Mouse (Mus musculus): ENCODE measurements around the gene Myadm. TPM values are rescaled to one million over a fixed set of nuclear protein-coding genes. Genes with fewer than 3 reads are reported as not detected.
"Not testable (repeated sequence)": the region's sequence is repeated elsewhere in the genome, so short reads cannot be mapped to it uniquely, and the experiment has no call there.

Myadm gene
- polyA plus RNA-seq, 1 experiment: 280 TPM

GRCm38 (mm10) chr7:3290257-3291033, 1.6 kb downstream of the Myadm start:
- Histone ChIP-seq H3K4me1 (ENCODE audit: control insufficient read depth, insufficient read depth, low read length) (peaks cover 46% of the 10 kb centered on the region), H3K27ac (ENCODE audit: insufficient read depth, low read depth, low read length) (peak overlapping the region; percentile 26), H3K4me3 (ENCODE audit: insufficient read depth, low read length) (peak overlapping the region; percentile 63)
- TF ChIP-seq POLR2A (IDR thresholded peaks at IDR 0.05; ENCODE audit: borderline replicate concordance, low read depth, low read length) (no peak), CTCF (IDR thresholded peaks at IDR 0.05; ENCODE audit: low read depth, low read length) (no peak)

DNA sequence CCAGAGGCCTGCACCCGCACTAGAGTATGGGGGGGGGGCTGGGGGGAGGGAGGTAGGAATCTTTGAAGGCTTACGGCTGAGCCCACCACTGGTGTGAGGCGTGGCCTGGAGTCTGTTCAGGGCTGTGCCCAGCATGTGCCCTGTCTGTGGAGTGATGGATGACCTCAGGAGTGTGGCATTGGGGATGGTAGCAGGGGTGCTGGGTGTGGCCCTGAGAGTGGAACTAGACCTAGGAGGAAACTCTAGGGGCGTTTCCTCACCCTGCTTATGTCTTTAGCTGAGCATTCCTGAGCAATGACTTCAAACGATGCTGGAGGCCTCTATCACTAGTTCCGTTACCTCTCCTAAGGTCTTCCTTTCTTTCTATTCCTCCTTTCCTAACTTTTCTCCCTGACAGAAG, 2.3 kb downstream of the Myadm start:
- TF ChIP-seq CTCF (IDR thresholded peaks at IDR 0.05; ENCODE audit: low read depth, low read length) (no peak), POLR2A (IDR thresholded peaks at IDR 0.05; ENCODE audit: borderline replicate concordance, low read depth, low read length) (no peak)
- Histone ChIP-seq H3K27ac (ENCODE audit: insufficient read depth, low read depth, low read length) (no peak overlapping the region), H3K4me3 (ENCODE audit: insufficient read depth, low read length) (peak overlapping the region; percentile 63; the same call in 1 of the 2 replicates), H3K4me1 (ENCODE audit: control insufficient read depth, insufficient read depth, low read length) (peaks cover 47% of the 10 kb centered on the region)

- H3K4me3 ChIP-seq (ENCODE audit: insufficient read depth, low read length): peak overlapping the region; percentile 7; the same call in 1 of the 2 replicates
- H3K27ac ChIP-seq (ENCODE audit: insufficient read depth, low read depth, low read length): no peak overlapping the region; the same call in 1 of the 2 replicates
- peaks cover 47% of the 10 kb centered on the region for H3K4me1 ChIP-seq (ENCODE audit: control insufficient read depth, insufficient read depth, low read length)
- TF ChIP-seq CTCF (IDR thresholded peaks at IDR 0.05; ENCODE audit: low read depth, low read length): no peak
- no peak for TF ChIP-seq POLR2A (IDR thresholded peaks at IDR 0.05; ENCODE audit: borderline replicate concordance, low read depth, low read length)
These were observed 2.9 kb downstream of the Myadm start for GRCm38 (mm10) chr7:3291764-3292163.

GRCm38 (mm10) chr7:3292271-3292670, 3.4 kb downstream of the Myadm start:
- H3K4me3 ChIP-seq (ENCODE audit: insufficient read depth, low read length): peak overlapping the region; percentile 20; the same call in 1 of the 2 replicates
- H3K27ac ChIP-seq (ENCODE audit: insufficient read depth, low read depth, low read length): not testable (repeated sequence)

DNA sequence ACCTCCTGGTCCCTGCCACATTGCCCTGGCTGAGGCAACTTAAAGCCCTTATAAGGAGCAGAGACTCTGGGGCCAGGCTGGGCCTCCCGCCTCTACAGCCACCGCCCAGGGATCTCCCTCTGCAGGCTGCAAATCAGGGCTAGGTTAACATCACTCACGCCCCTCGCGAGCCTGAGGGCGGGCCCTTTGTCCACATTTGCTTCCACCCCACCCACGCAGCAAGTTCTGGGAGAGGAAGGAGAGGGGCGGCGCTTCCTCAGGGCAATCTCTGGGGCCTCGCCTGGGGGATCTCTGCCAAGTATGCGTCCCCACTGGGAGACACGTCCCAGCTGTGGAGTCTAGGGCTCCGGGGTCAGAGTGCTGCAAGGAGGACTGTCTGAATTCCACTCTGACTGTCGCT, 3.9 kb downstream of the Myadm start:
- Histone ChIP-seq H3K27ac (ENCODE audit: insufficient read depth, low read depth, low read length) (peak overlapping the region; percentile 62), H3K4me3 (ENCODE audit: insufficient read depth, low read length) (peak overlapping the region; percentile 87), H3K4me1 (ENCODE audit: control insufficient read depth, insufficient read depth, low read length) (peaks cover 47% of the 10 kb centered on the region)
- TF ChIP-seq POLR2A (IDR thresholded peaks at IDR 0.05; ENCODE audit: borderline replicate concordance, low read depth, low read length) (no peak), CTCF (IDR thresholded peaks at IDR 0.05; ENCODE audit: low read depth, low read length) (no peak)

More at GRCm38 (mm10) chr7:3292271-3292670, 3.4 kb downstream of the Myadm start:
- H3K4me1 ChIP-seq (ENCODE audit: control insufficient read depth, insufficient read depth, low read length): peaks cover 47% of the 10 kb centered on the region

- no peak overlapping the region for H3K4me3 ChIP-seq (ENCODE audit: insufficient read depth, low read length)
- H3K27ac ChIP-seq (ENCODE audit: insufficient read depth, low read depth, low read length): peak overlapping the region; percentile 77
- no peak for TF ChIP-seq CTCF (IDR thresholded peaks at IDR 0.05; ENCODE audit: low read depth, low read length)
- no peak for TF ChIP-seq POLR2A (IDR thresholded peaks at IDR 0.05; ENCODE audit: borderline replicate concordance, low read depth, low read length)
- H3K4me1 ChIP-seq (ENCODE audit: control insufficient read depth, insufficient read depth, low read length): peaks cover 50% of the 10 kb centered on the region
These were observed 5.9 kb downstream of the Myadm start for GRCm38 (mm10) chr7:3294794-3295193.

GRCm38 (mm10) chr7:3295321-3296110, 6.6 kb downstream of the Myadm start:
- Histone ChIP-seq H3K4me3 (ENCODE audit: insufficient read depth, low read length) (no peak overlapping the region; the same call in 1 of the 2 replicates), H3K27ac (ENCODE audit: insufficient read depth, low read depth, low read length) (peak overlapping the region; percentile 77), H3K4me1 (ENCODE audit: control insufficient read depth, insufficient read depth, low read length) (peaks cover 51% of the 10 kb centered on the region)
- no peak for TF ChIP-seq CTCF (IDR thresholded peaks at IDR 0.05; ENCODE audit: low read depth, low read length)

DNA sequence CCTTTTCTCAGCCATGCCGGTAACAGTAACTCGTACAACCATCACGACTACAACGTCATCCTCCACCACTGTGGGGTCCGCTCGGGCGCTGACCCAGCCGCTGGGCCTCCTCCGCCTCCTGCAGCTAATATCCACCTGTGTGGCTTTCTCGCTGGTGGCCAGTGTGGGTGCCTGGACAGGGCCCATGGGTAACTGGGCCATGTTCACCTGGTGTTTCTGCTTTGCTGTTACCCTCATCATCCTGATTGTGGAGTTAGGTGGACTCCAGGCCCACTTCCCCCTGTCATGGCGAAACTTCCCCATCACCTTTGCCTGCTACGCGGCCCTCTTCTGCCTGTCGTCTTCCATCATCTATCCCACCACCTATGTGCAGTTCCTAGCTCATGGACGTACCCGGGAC, 7.8 kb downstream of the Myadm start:
- Histone ChIP-seq H3K4me1 (ENCODE audit: control insufficient read depth, insufficient read depth, low read length) (peaks cover 43% of the 10 kb centered on the region), H3K4me3 (ENCODE audit: insufficient read depth, low read length) (no peak overlapping the region), H3K27ac (ENCODE audit: insufficient read depth, low read depth, low read length) (no peak overlapping the region)
- TF ChIP-seq POLR2A (IDR thresholded peaks at IDR 0.05; ENCODE audit: borderline replicate concordance, low read depth, low read length) (no peak), CTCF (IDR thresholded peaks at IDR 0.05; ENCODE audit: low read depth, low read length) (no peak)

DNA sequence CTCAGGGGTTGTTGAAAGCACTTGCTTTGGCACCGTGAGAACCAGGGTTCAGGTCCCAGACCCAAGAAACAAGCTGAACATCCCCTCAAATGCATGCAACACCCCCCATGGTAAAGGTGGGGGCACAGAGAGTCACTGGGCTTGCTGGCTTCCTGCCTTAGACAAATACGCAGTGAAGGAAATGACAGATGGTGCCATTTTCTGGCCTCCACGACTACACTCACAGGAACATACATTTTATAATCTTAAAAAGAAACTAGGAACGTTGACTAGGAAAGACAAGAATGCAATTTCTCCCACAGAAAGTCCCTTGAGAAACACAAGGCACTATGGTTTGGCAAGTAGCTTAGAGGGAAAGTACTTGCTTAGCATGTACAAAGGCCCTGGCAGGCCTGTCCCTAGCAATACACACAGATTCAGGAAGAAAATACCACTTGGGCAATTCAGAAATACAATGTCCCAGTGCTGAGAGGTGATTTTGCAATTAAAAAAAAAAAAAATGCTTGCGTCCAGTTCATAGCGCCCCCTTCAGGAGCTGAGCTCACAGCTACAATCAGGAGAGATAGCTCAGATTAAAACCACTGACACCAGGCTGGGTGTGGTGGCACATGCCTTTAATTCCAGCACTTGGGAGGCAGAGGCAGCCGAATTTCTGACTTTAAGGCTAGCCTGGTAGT, 11.2 kb downstream of the Myadm start:
- H3K4me1 ChIP-seq (ENCODE audit: control insufficient read depth, insufficient read depth, low read length): peaks cover 42% of the 10 kb centered on the region

More for the DNA sequence above, 11.2 kb downstream of the Myadm start:
- no peak overlapping the region for H3K27ac ChIP-seq (ENCODE audit: insufficient read depth, low read depth, low read length)
- TF ChIP-seq CTCF (IDR thresholded peaks at IDR 0.05; ENCODE audit: low read depth, low read length): no peak
- no peak for TF ChIP-seq POLR2A (IDR thresholded peaks at IDR 0.05; ENCODE audit: borderline replicate concordance, low read depth, low read length)
- H3K4me3 ChIP-seq (ENCODE audit: insufficient read depth, low read length): no peak overlapping the region
